Mouse (Mus musculus) hindbrain, embryonic 12.5 days (tissue): ENCODE measurements around the gene Tmprss11b. TPM values are rescaled to one million over a fixed set of nuclear protein-coding genes. Genes with fewer than 3 reads are reported as not detected.
"Not testable (repeated sequence)": the region's sequence is repeated elsewhere in the genome, so short reads cannot be mapped to it uniquely, and the experiment has no call there.

Experiments used
- ATAC-seq: fragments of 200-750 bp; cut with Nextera tagmentation; 2 replicates; pipeline ENCODE4 v1.8.0; 2017; ENCODE audit warnings: moderate TSS enrichment; ENCODE audit not compliant: low FRiP score
- H3K27ac ChIP-seq: fragments of 300-500 bp; sonication (generic); 2 replicates; pipeline ENCODE4 v1.5.1; 2016; ENCODE audit warnings: mild to moderate bottlenecking
- H3K27me3 ChIP-seq: fragments of 300-500 bp; sonication (generic); 2 replicates; pipeline ENCODE4 v1.6.1; 2016; ENCODE audit warnings: mild to moderate bottlenecking
- H3K36me3 ChIP-seq: fragments of 300-500 bp; sonication (generic); 2 replicates; pipeline ENCODE4 v1.6.1; 2016; ENCODE audit warnings: mild to moderate bottlenecking
- H3K4me1 ChIP-seq: fragments of 300-500 bp; sonication (generic); 2 replicates; pipeline ENCODE4 v1.6.1; 2016
- H3K4me2 ChIP-seq: fragments of 300-500 bp; sonication (generic); replicated peaks from 2 replicates; pipeline ENCODE4 v1.6.1; 2016; ENCODE audit warnings: mild to moderate bottlenecking
- H3K4me3 ChIP-seq: fragments of 300-500 bp; sonication (generic); 2 replicates; pipeline ENCODE4 v1.5.1; 2016; ENCODE audit warnings: mild to moderate bottlenecking
- H3K9ac ChIP-seq: fragments of 300-500 bp; sonication (generic); 2 replicates; pipeline ENCODE4 v1.6.1; 2016; ENCODE audit warnings: mild to moderate bottlenecking, moderate library complexity
- H3K9me3 ChIP-seq: fragments of 300-500 bp; sonication (generic); replicated peaks from 2 replicates; pipeline ENCODE4 v1.6.1; 2016; ENCODE audit warnings: mild to moderate bottlenecking
- WGBS: fragments of 180-500 bp; shearing (Covaris S2); methylation state at CpG from one replicate; pipeline ENCODE4 v1.1.7; 2016; 5-methylcytosine and 5-hydroxymethylcytosine counted together
- polyA plus RNA-seq: library from polyadenylated mRNA; unstranded; fragments of >200 nt; fragmentation: Nextera tagmentation; extraction: Ambion mirVana; gene quantifications from 2 replicates; pipeline ENCODE4 v1.2.1, GENCODE M21; 2016

The Tmprss11b gene
- polyA plus RNA-seq: not detected in 2 replicates

GRCm38 (mm10) chr5:86676262-86676661, at the start of gene Tmprss11b:
Gene Tmprss11b, minus strand, starts transcription at chr5:86676362.
- Histone ChIP-seq H3K4me2 (no peak within 1 kb of the TSS), H3K36me3 (no peaks in the 10 kb centered on the region), H3K4me3 (no peak within 1 kb of the TSS), H3K27ac (no peak within 1 kb of the TSS), H3K9me3 (no peaks in the 10 kb centered on the region), H3K9ac (no peak within 1 kb of the TSS), H3K4me1 (no peaks in the 10 kb centered on the region), H3K27me3 (no peaks in the 10 kb centered on the region)
- 88% methylated on average over 5 of the region's 5 CpGs for WGBS
- no peak for ATAC-seq

- no peak for ATAC-seq
- H3K27ac ChIP-seq: no peak overlapping the region
These were observed 48.9 kb upstream of the Tmprss11b start for GRCm38 (mm10) chr5:86725021-86725420.

GRCm38 (mm10) chr5:86722820-86723460, 46.8 kb upstream of the Tmprss11b start:
- no peak overlapping the region for H3K9ac ChIP-seq
- no peaks in the 10 kb centered on the region for H3K4me1 ChIP-seq
- no peaks in the 10 kb centered on the region for H3K9me3 ChIP-seq
- H3K36me3 ChIP-seq: no peaks in the 10 kb centered on the region
- H3K4me2 ChIP-seq: no peak overlapping the region
- no peaks in the 10 kb centered on the region for H3K27me3 ChIP-seq
- ATAC-seq: no peak
- no peak overlapping the region for H3K4me3 ChIP-seq
- H3K27ac ChIP-seq: no peak overlapping the region
- 55% methylated on average over 2 of the region's 2 CpGs for WGBS

More at GRCm38 (mm10) chr5:86725021-86725420, 48.9 kb upstream of the Tmprss11b start:
- Histone ChIP-seq H3K36me3 (no peaks in the 10 kb centered on the region), H3K4me2 (no peak overlapping the region), H3K4me3 (no peak overlapping the region), H3K27me3 (no peaks in the 10 kb centered on the region), H3K9ac (no peak overlapping the region), H3K4me1 (no peaks in the 10 kb centered on the region), H3K9me3 (no peaks in the 10 kb centered on the region)

GRCm38 (mm10) chr5:86714967-86715366, 38.8 kb upstream of the Tmprss11b start:
- WGBS: 87% methylated on average over 2 of the region's 2 CpGs
- H3K36me3 ChIP-seq: no peaks in the 10 kb centered on the region
- no peak overlapping the region for H3K4me2 ChIP-seq
- H3K27ac ChIP-seq: no peak overlapping the region
- ATAC-seq: no peak
- no peak overlapping the region for H3K9ac ChIP-seq
- no peaks in the 10 kb centered on the region for H3K27me3 ChIP-seq
- no peaks in the 10 kb centered on the region for H3K4me1 ChIP-seq
- no peaks in the 10 kb centered on the region for H3K9me3 ChIP-seq
- no peak overlapping the region for H3K4me3 ChIP-seq

GRCm38 (mm10) chr5:86704923-86705322, 28.8 kb upstream of the Tmprss11b start:
- Histone ChIP-seq H3K36me3 (no peaks in the 10 kb centered on the region), H3K27ac (no peak overlapping the region), H3K4me1 (no peaks in the 10 kb centered on the region), H3K9me3 (no peaks in the 10 kb centered on the region), H3K4me2 (no peak overlapping the region), H3K4me3 (no peak overlapping the region), H3K27me3 (no peaks in the 10 kb centered on the region), H3K9ac (no peak overlapping the region)
- 80% methylated on average over 3 of the region's 3 CpGs for WGBS
- no peak for ATAC-seq

- H3K9ac ChIP-seq: no peak overlapping the region
- no peaks in the 10 kb centered on the region for H3K27me3 ChIP-seq
- H3K4me1 ChIP-seq: no peaks in the 10 kb centered on the region
- no peak overlapping the region for H3K4me2 ChIP-seq
- H3K9me3 ChIP-seq: no peaks in the 10 kb centered on the region
- H3K4me3 ChIP-seq: no peak overlapping the region
- 60% methylated on average over 4 of the region's 4 CpGs for WGBS
- no peak for ATAC-seq
- H3K27ac ChIP-seq: no peak overlapping the region
- no peaks in the 10 kb centered on the region for H3K36me3 ChIP-seq
These were observed 8.5 kb upstream of the Tmprss11b start for GRCm38 (mm10) chr5:86684667-86685066.

- not testable (repeated sequence) for ATAC-seq, H3K4me2 ChIP-seq, H3K27ac ChIP-seq, H3K4me1 ChIP-seq, H3K27me3 ChIP-seq, H3K4me3 ChIP-seq, H3K9me3 ChIP-seq, H3K36me3 ChIP-seq, H3K9ac ChIP-seq
- WGBS: 27% methylated on average over 4 of the region's 4 CpGs
These were observed 27.0 kb downstream of the Tmprss11b start for GRCm38 (mm10) chr5:86649185-86649584.

GRCm38 (mm10) chr5:86640795-86641194, 35.4 kb downstream of the Tmprss11b start:
- Histone ChIP-seq H3K4me2 (no peak overlapping the region), H3K27me3 (no peaks in the 10 kb centered on the region), H3K9me3 (no peaks in the 10 kb centered on the region), H3K4me3 (no peak overlapping the region), H3K27ac (no peak overlapping the region), H3K4me1 (no peaks in the 10 kb centered on the region), H3K36me3 (no peaks in the 10 kb centered on the region), H3K9ac (no peak overlapping the region)
- 63% methylated on average over 3 of the region's 3 CpGs for WGBS
- no peak for ATAC-seq

- WGBS: 84% methylated on average over 5 of the region's 5 CpGs
- Histone ChIP-seq H3K36me3 (no peaks in the 10 kb centered on the region), H3K9ac (no peak within 1 kb of the TSS), H3K4me2 (no peak within 1 kb of the TSS), H3K4me3 (no peak within 1 kb of the TSS), H3K27me3 (no peaks in the 10 kb centered on the region), H3K9me3 (no peaks in the 10 kb centered on the region), H3K27ac (no peak within 1 kb of the TSS), H3K4me1 (no peaks in the 10 kb centered on the region)
- no peak for ATAC-seq
These were observed 43.8 kb downstream of the Tmprss11b start, which contains the start of gene Tmprss11f for GRCm38 (mm10) chr5:86632324-86632723. Gene Tmprss11f, minus strand, starts transcription at chr5:86632424.

GRCm38 (mm10) chr5:86630700-86631099, 45.5 kb downstream of the Tmprss11b start:
- H3K4me1 ChIP-seq: no peaks in the 10 kb centered on the region
- ATAC-seq: no peak
- no peaks in the 10 kb centered on the region for H3K9me3 ChIP-seq
- H3K27me3 ChIP-seq: no peaks in the 10 kb centered on the region
- 75% methylated on average over 2 of the region's 2 CpGs for WGBS
- no peaks in the 10 kb centered on the region for H3K36me3 ChIP-seq
- H3K4me3 ChIP-seq: no peak overlapping the region
- no peak overlapping the region for H3K4me2 ChIP-seq
- H3K27ac ChIP-seq: no peak overlapping the region
- no peak overlapping the region for H3K9ac ChIP-seq

GRCm38 (mm10) chr5:86621778-86622177, 54.4 kb downstream of the Tmprss11b start:
- Histone ChIP-seq H3K27ac (no peak overlapping the region), H3K27me3 (no peaks in the 10 kb centered on the region), H3K4me3 (no peak overlapping the region), H3K4me2 (no peak overlapping the region), H3K36me3 (no peaks in the 10 kb centered on the region), H3K9ac (no peak overlapping the region), H3K4me1 (no peaks in the 10 kb centered on the region), H3K9me3 (no peaks in the 10 kb centered on the region)
- no peak for ATAC-seq
- 85% methylated on average over 1 of the region's 1 CpGs for WGBS
